In genomic region chr11:74869603-74870002, GRCm38 (mm10) we compare ENCODE assay signal across 21 mouse cellular contexts. TPM values are rescaled to one million over a fixed set of nuclear protein-coding genes. Genes with fewer than 3 reads are reported as not detected.
DNase-seq lines count a peak whose midpoint lies in the region; ATAC-seq and TF ChIP-seq lines count a peak whose summit lies in the region.
"Had no signal": no experiment of that assay in that cellular context is flagged by ENCODE, and none has a peak within 500 bp of the region (broad histone marks: within the 10 kb centered on the region; RNA-seq: fewer than 3 reads in every experiment).

No protein-coding gene starts in this region.

- no peaks in the 10 kb centered on the region for H3K9me3 ChIP-seq in neural tube, embryonic 11.5 days (ENCODE audit: control insufficient read depth, low read length)
- no peaks in the 10 kb centered on the region for H3K9me3 ChIP-seq in midbrain, postnatal 0 days (ENCODE audit: low read length)
- H3K9me3 ChIP-seq: embryonic facial prominence, embryonic 13.5 days; heart, embryonic 15.5 days; limb, embryonic 15.5 days; stomach, embryonic 15.5 days had no signal

- 0 out of 2 replicates have a peak overlapping the region, but pooled peaks have one; percentile 7 for H3K4me2 ChIP-seq in neural tube, embryonic 11.5 days (ENCODE audit: low read depth)
- H3K4me2 ChIP-seq in midbrain, postnatal 0 days (ENCODE audit: low read depth, low read length, poor library complexity, severe bottlenecking): no peak overlapping the region
- H3K4me2 ChIP-seq: embryonic facial prominence, embryonic 13.5 days; heart, embryonic 15.5 days; limb, embryonic 15.5 days; stomach, embryonic 15.5 days had no signal

- WGBS in neural tube, embryonic 11.5 days: 74% methylated on average over 6 of the region's 6 CpGs
- WGBS in midbrain, postnatal 0 days: 51% methylated on average over 6 of the region's 6 CpGs

- H3K4me1 ChIP-seq in neural tube, embryonic 11.5 days (ENCODE audit: control insufficient read depth, insufficient read depth, low read length): no peaks in the 10 kb centered on the region; the same call in 1 of the 2 replicates
- H3K4me1 ChIP-seq in midbrain, postnatal 0 days (ENCODE audit: insufficient read depth, low read length): peaks cover 6% of the 10 kb centered on the region

- no peak for TF ChIP-seq CTCF in midbrain, postnatal 0 days (IDR thresholded peaks at IDR 0.05)

- H3K9ac ChIP-seq in neural tube, embryonic 11.5 days (ENCODE audit: low read length): no peak overlapping the region
- H3K9ac ChIP-seq in midbrain, postnatal 0 days (replicated peaks; ENCODE audit: low read length, poor library complexity, severe bottlenecking): no peak overlapping the region
- H3K9ac ChIP-seq: embryonic facial prominence, embryonic 13.5 days; forebrain, postnatal 0 days; heart, embryonic 15.5 days; limb, embryonic 15.5 days; liver, postnatal 0 days; stomach, embryonic 15.5 days had no signal

- 0 out of 2 replicates have a peak, but pooled peaks have one; percentile 20 for ATAC-seq in neural tube, embryonic 11.5 days (ENCODE audit: insufficient read depth, low FRiP score, low TSS enrichment)
- ATAC-seq in midbrain, postnatal 0 days (ENCODE audit: low FRiP score): peak; percentile 71
- ATAC-seq: forebrain, postnatal 0 days; liver, postnatal 0 days had no signal

- H3K27me3 ChIP-seq in neural tube, embryonic 11.5 days (ENCODE audit: control insufficient read depth, insufficient read depth, low read length): no peaks in the 10 kb centered on the region
- no peaks in the 10 kb centered on the region for H3K27me3 ChIP-seq in midbrain, postnatal 0 days (ENCODE audit: insufficient read depth, low read length)
- H3K27me3 ChIP-seq: embryonic facial prominence, embryonic 13.5 days; heart, embryonic 15.5 days; limb, embryonic 15.5 days; stomach, embryonic 15.5 days had no signal

- no peak overlapping the region for H3K4me3 ChIP-seq in neural tube, embryonic 11.5 days (ENCODE audit: low read depth, low read length)
- H3K4me3 ChIP-seq in midbrain, postnatal 0 days (ENCODE audit: low read depth, low read length): no peak overlapping the region
- H3K4me3 ChIP-seq: embryonic facial prominence, embryonic 13.5 days; heart, embryonic 15.5 days; limb, embryonic 15.5 days; stomach, embryonic 15.5 days had no signal

- no peaks in the 10 kb centered on the region for H3K36me3 ChIP-seq in neural tube, embryonic 11.5 days (ENCODE audit: control insufficient read depth, insufficient read depth, low read length)
- H3K36me3 ChIP-seq in midbrain, postnatal 0 days (ENCODE audit: insufficient read depth, low read length): peaks cover 34% of the 10 kb centered on the region
- H3K36me3 ChIP-seq: heart, embryonic 15.5 days; stomach, embryonic 15.5 days had no signal

- H3K27ac ChIP-seq in neural tube, embryonic 11.5 days (ENCODE audit: low read depth, low read length): peak overlapping the region; percentile 67
- H3K27ac ChIP-seq in midbrain, postnatal 0 days (ENCODE audit: low read depth, low read length): peak overlapping the region; percentile 60
- H3K27ac ChIP-seq: embryonic facial prominence, embryonic 13.5 days; heart, embryonic 15.5 days; limb, embryonic 15.5 days; stomach, embryonic 15.5 days had no signal

- DNase-seq in neural tube, embryonic 11.5 days (ENCODE audit: low spot score): peak; percentile 23
- DNase-seq in neural tube, embryonic 10.5 days (ENCODE audit: extremely low spot score, low spot score): no peak
- peak; percentile 24 for DNase-seq in mesoderm, embryonic 11.5 days (ENCODE audit: low read depth, low spot score)
- no peak for DNase-seq in midbrain, postnatal 0 days (ENCODE audit: low spot score)
- no peak for DNase-seq in ovary, postnatal 14 days (ENCODE audit: low spot score)
- DNase-seq in c-Kit-positive CD71-positive TER-119-positive erythroid progenitor cells, embryonic 14.5 days (ENCODE audit: low spot score): no peak
- no peak for DNase-seq in left cerebral cortex, adult 8-10 months (ENCODE audit: low spot score in 2 of 2)
- DNase-seq: adrenal gland, adult 8-10 months; forebrain, postnatal 0 days; heart, adult 18-20 months; kidney, adult 8-10 months; kidney, postnatal 36 days; liver, postnatal 0 days; lung, postnatal 14 days; right cerebral cortex, adult 18-20 months; spleen, adult 18-20 months; thymus, postnatal 14 days had no signal

RNA-seq across cellular contexts. Expression of gene Sgsm2, which starts 27.3 kb away (rescaled TPM):
- polyA plus RNA-seq in neural tube, embryonic 11.5 days (2014; fragmentation: Nextera tagmentation; extraction: Ambion mirVana): 7.9 and 8.1 TPM in 2 replicates
- 49.1 and 62.8 TPM in 2 replicates for total RNA-seq in midbrain, postnatal 0 days (2014; rRNA removed)
- polyA plus RNA-seq in midbrain, postnatal 0 days (2015; fragmentation: Nextera tagmentation; extraction: Ambion mirVana): 28.1 and 28.8 TPM in 2 replicates
- total RNA-seq in left cerebral cortex, adult 8-10 months (2022): 10 to 100 TPM; 80.5 to 93.7 (median 88.2) TPM

RNA-seq across cellular contexts. Expression of gene Tsr1, which starts 28.3 kb away (rescaled TPM):
- polyA plus RNA-seq in neural tube, embryonic 11.5 days (2014; fragmentation: Nextera tagmentation; extraction: Ambion mirVana): 49.6 and 50.0 TPM in 2 replicates
- total RNA-seq in midbrain, postnatal 0 days (2014; rRNA removed): 23.6 and 28.6 TPM in 2 replicates
- 21.2 and 22.9 TPM in 2 replicates for polyA plus RNA-seq in midbrain, postnatal 0 days (2015; fragmentation: Nextera tagmentation; extraction: Ambion mirVana)
- total RNA-seq in left cerebral cortex, adult 8-10 months (2022): 10 to 100 TPM; 29.8 to 38.1 (median 30.8) TPM

RNA-seq across cellular contexts. Expression of gene Mnt, which starts 38.9 kb away (rescaled TPM):
- polyA plus RNA-seq in neural tube, embryonic 11.5 days (2014; fragmentation: Nextera tagmentation; extraction: Ambion mirVana): 5.2 and 6.9 TPM in 2 replicates
- total RNA-seq in midbrain, postnatal 0 days (2014; rRNA removed): 17.6 and 18.6 TPM in 2 replicates
- polyA plus RNA-seq in midbrain, postnatal 0 days (2015; fragmentation: Nextera tagmentation; extraction: Ambion mirVana): 7.4 and 8.4 TPM in 2 replicates
- total RNA-seq in left cerebral cortex, adult 8-10 months (2022): 10 to 100 TPM; 31.4 to 36.4 (median 33.8) TPM

RNA-seq across cellular contexts. Expression of gene Smg6, which starts 56.0 kb away (rescaled TPM):
- 17.1 and 17.4 TPM in 2 replicates for polyA plus RNA-seq in neural tube, embryonic 11.5 days (2014; fragmentation: Nextera tagmentation; extraction: Ambion mirVana)
- total RNA-seq in midbrain, postnatal 0 days (2014; rRNA removed): 26.6 and 27.7 TPM in 2 replicates
- polyA plus RNA-seq in midbrain, postnatal 0 days (2015; fragmentation: Nextera tagmentation; extraction: Ambion mirVana): 10.0 and 11.9 TPM in 2 replicates
- total RNA-seq in left cerebral cortex, adult 8-10 months (2022): 10 to 100 TPM; 30.7 to 33.6 (median 31.9) TPM

RNA-seq across cellular contexts. Expression of gene Srr, which starts 56.1 kb away (rescaled TPM):
- 29.4 and 34.3 TPM in 2 replicates for polyA plus RNA-seq in neural tube, embryonic 11.5 days (2014; fragmentation: Nextera tagmentation; extraction: Ambion mirVana)
- 40.5 and 43.1 TPM in 2 replicates for total RNA-seq in midbrain, postnatal 0 days (2014; rRNA removed)
- polyA plus RNA-seq in midbrain, postnatal 0 days (2015; fragmentation: Nextera tagmentation; extraction: Ambion mirVana): 35.6 and 37.6 TPM in 2 replicates
- 10 to 100 TPM; 78.8 to 86.2 (median 81.8) TPM for total RNA-seq in left cerebral cortex, adult 8-10 months (2022)

Comparison
In these comparisons a context has a peak if more than half of its experiments do, and no peak if none do; other contexts are left out.
1. DNase-seq: peak in neural tube, embryonic 11.5 days (single experiment) and mesoderm, embryonic 11.5 days (single experiment); none in neural tube, embryonic 10.5 days (single experiment), midbrain, postnatal 0 days (single experiment), ovary, postnatal 14 days (single experiment), c-Kit-positive CD71-positive TER-119-positive erythroid progenitor cells, embryonic 14.5 days (single experiment) and left cerebral cortex, adult 8-10 months (0 of 2).